Mouse (Mus musculus) spleen, adult 2 months (tissue): Measurements from ENCODE around the gene Shank2.

ENCODE experiments used
- CTCF ChIP-seq: fragments of 200-500 bp; IDR thresholded peaks from 2 replicates; pipeline ENCODE4 v1.5.1; 2011; ENCODE audit warnings: mild to moderate bottlenecking, inconsistent platforms; ENCODE audit not compliant: insufficient read depth, insufficient read length, insufficient replicate concordance; ENCODE audit errors: extremely low read depth
- POLR2A ChIP-seq: fragments of 200-500 bp; IDR thresholded peaks from 2 replicates; pipeline ENCODE4 v1.6.1; 2011; ENCODE audit warnings: low read depth, low read length, inconsistent platforms

- TF ChIP-seq POLR2A (no peak), CTCF (no peak)
Measured at GRCm38 (mm10) chr7:144205837-144206236, 204.1 kb downstream of the Shank2 start.
